Mouse (Mus musculus) spleen, adult 2 months (tissue): ENCODE results near the gene Ly6g5c. TPM values are rescaled to one million over a fixed set of nuclear protein-coding genes. Genes with fewer than 3 reads are reported as not detected.
A peak's percentile ranks its signal among the peaks of the same experiment; 100 is the strongest.

ENCODE experiments used
- DNase-seq, 2 experiments: peaks; one replicate each; pipeline versions ENCODE4 v3.0.0 to v3.0.0-alpha.2; 2012 to 2021; ENCODE audit warnings: low spot score in 2 of 2, low read depth in 1 of 2
- H3K27ac ChIP-seq: fragments of 200-500 bp; 2 replicates; pipeline ENCODE4 v1.5.1; 2012; ENCODE audit warnings: low read length, inconsistent platforms; ENCODE audit not compliant: insufficient read depth
- H3K27me3 ChIP-seq: fragments of 200-500 bp; 2 replicates; pipeline ENCODE4 v1.6.1; 2012; ENCODE audit warnings: mild to moderate bottlenecking, moderate library complexity, low read length, inconsistent platforms; ENCODE audit not compliant: control insufficient read depth, insufficient read depth
- H3K36me3 ChIP-seq: fragments of 200-500 bp; 2 replicates; pipeline ENCODE4 v1.6.1; 2012; ENCODE audit warnings: mild to moderate bottlenecking, low read length, inconsistent platforms; ENCODE audit not compliant: control insufficient read depth, insufficient read depth
- H3K4me1 ChIP-seq: fragments of 200-500 bp; 2 replicates; pipeline ENCODE4 v1.6.1; 2011; ENCODE audit warnings: inconsistent platforms; ENCODE audit not compliant: control insufficient read depth, insufficient read depth, insufficient read length
- H3K4me3 ChIP-seq: fragments of 200-500 bp; 2 replicates; pipeline ENCODE4 v1.5.1; 2011; ENCODE audit warnings: mild to moderate bottlenecking, inconsistent platforms; ENCODE audit not compliant: insufficient read depth, insufficient read length; ENCODE audit errors: extremely low read depth
- CTCF ChIP-seq: fragments of 200-500 bp; IDR thresholded peaks from 2 replicates; pipeline ENCODE4 v1.5.1; 2011; ENCODE audit warnings: mild to moderate bottlenecking, inconsistent platforms; ENCODE audit not compliant: insufficient read depth, insufficient read length, insufficient replicate concordance; ENCODE audit errors: extremely low read depth
- POLR2A ChIP-seq: fragments of 200-500 bp; IDR thresholded peaks from 2 replicates; pipeline ENCODE4 v1.6.1; 2011; ENCODE audit warnings: low read depth, low read length, inconsistent platforms
- WGBS: fragments of 180-500 bp; shearing (Covaris S2); methylation state at CpG from one replicate; pipeline ENCODE4 v1.1.7; 2018; 5-methylcytosine and 5-hydroxymethylcytosine counted together
- polyA plus RNA-seq: library from polyadenylated mRNA; depleted of rRNA; stranded (reverse); fragments of >200 nt; gene quantifications from 2 replicates; pipeline ENCODE4 v1.2.3, GENCODE M21; 2012

The Ly6g5c gene
- polyA plus RNA-seq, 1 experiment, result not detected

- DNase-seq, result no peak
- no peak for TF ChIP-seq CTCF
- TF ChIP-seq POLR2A, result no peak
- Histone ChIP-seq H3K4me3 (no peak overlapping the region), H3K27me3 (no peaks in the 10 kb centered on the region), H3K36me3 (peaks cover 2% of the 10 kb centered on the region; the same call in 1 of the 2 replicates), H3K4me1 (peaks cover 8% of the 10 kb centered on the region; the same call in 1 of the 2 replicates), H3K27ac (no peak overlapping the region)
- 91% methylated on average over 3 of the region's 3 CpGs for WGBS
Measured at GRCm38 (mm10) chr17:35132174-35132560, 24.1 kb downstream of the Ly6g5c start.

- Histone ChIP-seq H3K4me1 (peaks cover 5% of the 10 kb centered on the region; the same call in 1 of the 2 replicates), H3K4me3 (no peak overlapping the region), H3K27ac (no peak overlapping the region), H3K27me3 (no peaks in the 10 kb centered on the region), H3K36me3 (no peaks in the 10 kb centered on the region; the same call in 1 of the 2 replicates)
- TF ChIP-seq POLR2A (no peak), CTCF (no peak)
- 93% methylated on average over 7 of the region's 7 CpGs for WGBS
- DNase-seq, result no peak
Measured at GRCm38 (mm10) chr17:35133517-35133916, 25.4 kb downstream of the Ly6g5c start.

DNA sequence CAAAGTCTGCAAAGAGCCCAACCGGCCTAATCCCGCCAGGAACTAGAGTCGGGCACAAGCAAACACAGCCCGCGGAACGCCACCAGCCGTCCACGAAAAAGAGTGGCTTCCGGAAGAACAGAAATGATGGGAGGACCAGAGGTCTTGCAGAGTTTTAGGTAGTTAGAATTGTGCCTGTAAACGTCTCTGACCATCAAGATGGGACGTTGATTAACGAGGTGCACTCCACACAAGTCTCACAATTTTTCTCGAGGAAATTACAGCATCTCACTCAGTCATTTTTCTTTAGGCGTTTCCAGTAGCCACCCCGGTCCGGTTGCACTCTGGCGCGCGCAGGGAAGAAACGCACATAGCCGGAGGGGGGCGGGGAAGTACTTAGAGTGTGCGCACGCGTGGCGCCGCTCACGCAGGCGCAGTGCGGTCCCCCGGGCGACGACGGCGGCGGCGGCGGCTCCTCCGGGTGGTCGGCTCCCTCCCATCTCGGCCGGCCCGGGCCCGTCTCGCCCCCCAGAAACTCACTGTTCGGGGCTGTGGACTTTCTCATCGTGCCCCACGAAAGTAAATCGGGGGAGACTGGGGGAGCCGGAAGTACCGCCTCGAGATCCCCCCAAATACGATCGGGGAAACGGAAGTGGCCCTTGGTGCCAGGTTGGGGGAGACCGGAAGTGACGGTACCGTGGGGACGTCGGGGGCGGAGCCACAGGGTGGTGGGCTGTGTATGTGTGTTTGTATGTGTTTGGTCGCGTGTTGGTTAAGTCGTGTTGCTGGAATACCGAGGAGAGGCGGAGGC lies 26.9 kb downstream of the Ly6g5c start, which contains the start of gene Bag6:
Bag6 (plus strand) TSS at position 378 of the 790 bp plus-strand sequence.
- peak within 1 kb of the TSS; percentile 97 for H3K27ac ChIP-seq
- H3K4me3 ChIP-seq, result peak within 1 kb of the TSS; percentile 98
- no peaks in the 10 kb centered on the region for H3K27me3 ChIP-seq
- peaks cover 11% of the 10 kb centered on the region for H3K36me3 ChIP-seq
- under 1% methylated on average over 66 of the region's 66 CpGs for WGBS
- no peak; the same call in 1 of the 2 replicates for TF ChIP-seq POLR2A
- no peak for TF ChIP-seq CTCF
- peak; percentile 88 to 93 for DNase-seq
- H3K4me1 ChIP-seq, result peaks cover 5% of the 10 kb centered on the region; the same call in 1 of the 2 replicates

DNA sequence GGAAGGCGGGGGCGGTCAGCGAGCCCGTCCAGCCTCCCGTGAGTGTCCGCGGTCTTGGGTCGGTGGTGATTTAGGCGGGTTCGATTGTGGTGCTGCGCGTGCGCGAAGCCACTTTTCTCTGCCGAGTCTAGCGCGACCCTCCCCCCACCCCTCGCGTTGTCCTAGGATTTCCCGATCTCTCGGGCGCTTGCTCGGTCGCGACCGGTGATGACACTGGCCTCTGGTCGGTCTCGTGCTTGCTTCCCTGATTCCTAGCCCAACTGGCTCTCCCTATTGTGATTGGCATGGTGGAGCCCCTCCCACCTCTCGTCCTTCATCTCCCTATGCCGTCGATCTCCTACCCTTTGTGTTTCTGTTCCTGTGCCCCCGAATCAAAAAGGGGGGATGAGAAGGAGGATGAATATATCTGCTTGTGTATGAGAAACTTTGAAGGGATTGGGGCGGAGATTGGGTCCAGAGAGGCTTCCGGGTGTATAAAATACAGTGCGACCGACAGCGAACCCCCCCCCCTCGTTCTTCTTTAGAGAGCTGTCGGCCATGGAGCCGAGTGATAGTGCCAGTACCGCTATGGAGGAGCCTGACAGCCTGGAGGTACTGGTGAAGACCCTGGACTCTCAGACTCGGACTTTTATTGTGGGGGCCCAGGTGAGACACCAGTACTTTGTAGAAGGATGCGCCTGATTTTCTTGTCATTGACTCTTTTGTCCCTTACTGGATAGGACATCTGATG lies 27.7 kb downstream of the Ly6g5c start:
- Histone ChIP-seq H3K36me3 (peaks cover 19% of the 10 kb centered on the region), H3K4me3 (peak overlapping the region; percentile 98), H3K27me3 (no peaks in the 10 kb centered on the region), H3K27ac (peak overlapping the region; percentile 97), H3K4me1 (peaks cover 5% of the 10 kb centered on the region; the same call in 1 of the 2 replicates)
- under 1% methylated on average over 43 of the region's 43 CpGs for WGBS
- DNase-seq, result no peak
- no peak for TF ChIP-seq POLR2A
- no peak for TF ChIP-seq CTCF

GRCm38 (mm10) chr17:35139269-35139668 lies 31.2 kb downstream of the Ly6g5c start:
- DNase-seq, result no peak
- Histone ChIP-seq H3K27ac (no peak overlapping the region), H3K36me3 (peaks cover 48% of the 10 kb centered on the region), H3K27me3 (no peaks in the 10 kb centered on the region), H3K4me3 (no peak overlapping the region), H3K4me1 (peaks cover 5% of the 10 kb centered on the region; the same call in 1 of the 2 replicates)
- TF ChIP-seq POLR2A (no peak), CTCF (no peak)
- 85% methylated on average over 3 of the region's 3 CpGs for WGBS

- H3K4me3 ChIP-seq, result no peak overlapping the region
- TF ChIP-seq CTCF (no peak), POLR2A (no peak)
- no peak overlapping the region for H3K27ac ChIP-seq
- no peaks in the 10 kb centered on the region for H3K27me3 ChIP-seq
- DNase-seq, result no peak
- H3K36me3 ChIP-seq, result peaks cover 60% of the 10 kb centered on the region
- WGBS, result 91% methylated on average over 16 of the region's 16 CpGs
- peaks cover 5% of the 10 kb centered on the region; the same call in 1 of the 2 replicates for H3K4me1 ChIP-seq
Measured at GRCm38 (mm10) chr17:35140490-35140996, 32.5 kb downstream of the Ly6g5c start.
